Mouse (Mus musculus) heart, embryonic 12.5 days (tissue): ENCODE results near the gene Vmn2r59. TPM values are rescaled to one million over a fixed set of nuclear protein-coding genes. Genes with fewer than 3 reads are reported as not detected.
"Not testable (repeated sequence)": the region's sequence is repeated elsewhere in the genome, so short reads cannot be mapped to it uniquely, and the experiment has no call there.

Source experiments
- ATAC-seq: fragments of 200-750 bp; cut with Nextera tagmentation; 2 replicates; pipeline ENCODE4 v1.8.0; 2017; ENCODE audit warnings: moderate TSS enrichment, moderate library complexity; ENCODE audit not compliant: insufficient number of reproducible peaks, low FRiP score
- H3K27ac ChIP-seq: fragments of 300-500 bp; sonication (generic); 2 replicates; pipeline ENCODE4 v1.5.1; 2016; ENCODE audit warnings: mild to moderate bottlenecking, moderate library complexity; ENCODE audit not compliant: poor library complexity, severe bottlenecking
- H3K27me3 ChIP-seq: fragments of 300-500 bp; sonication (generic); replicated peaks from 2 replicates; pipeline ENCODE4 v1.6.1; 2016; ENCODE audit warnings: mild to moderate bottlenecking, moderate library complexity
- H3K36me3 ChIP-seq: fragments of 300-500 bp; sonication (generic); 2 replicates; pipeline ENCODE4 v1.6.1; 2016; ENCODE audit warnings: mild to moderate bottlenecking, moderate library complexity
- H3K4me1 ChIP-seq: fragments of 300-500 bp; sonication (generic); replicated peaks from 2 replicates; pipeline ENCODE4 v1.6.1; 2016; ENCODE audit warnings: mild to moderate bottlenecking
- H3K4me2 ChIP-seq: fragments of 300-500 bp; sonication (generic); 2 replicates; pipeline ENCODE4 v1.6.1; 2016; ENCODE audit warnings: mild to moderate bottlenecking, moderate library complexity
- H3K4me3 ChIP-seq: fragments of 300-500 bp; sonication (generic); 2 replicates; pipeline ENCODE4 v1.5.1; 2016; ENCODE audit warnings: mild to moderate bottlenecking
- H3K9ac ChIP-seq: fragments of 300-500 bp; sonication (generic); 2 replicates; pipeline ENCODE4 v1.6.1; 2016; ENCODE audit warnings: mild to moderate bottlenecking, moderate library complexity
- H3K9me3 ChIP-seq: fragments of 300-500 bp; sonication (generic); replicated peaks from 2 replicates; pipeline ENCODE4 v1.6.1; 2016; ENCODE audit warnings: mild to moderate bottlenecking, moderate library complexity
- WGBS: fragments of 180-500 bp; shearing (Covaris S2); methylation state at CpG from one replicate; pipeline ENCODE4 v1.1.7; 2016; 5-methylcytosine and 5-hydroxymethylcytosine counted together
- polyA plus RNA-seq: library from polyadenylated mRNA; unstranded; fragments of >200 nt; fragmentation: Nextera tagmentation; extraction: Ambion mirVana; gene quantifications from 2 replicates; pipeline ENCODE4 v1.2.1, GENCODE M21; 2016

Gene Vmn2r59
- polyA plus RNA-seq = not detected in 2 replicates

DNA sequence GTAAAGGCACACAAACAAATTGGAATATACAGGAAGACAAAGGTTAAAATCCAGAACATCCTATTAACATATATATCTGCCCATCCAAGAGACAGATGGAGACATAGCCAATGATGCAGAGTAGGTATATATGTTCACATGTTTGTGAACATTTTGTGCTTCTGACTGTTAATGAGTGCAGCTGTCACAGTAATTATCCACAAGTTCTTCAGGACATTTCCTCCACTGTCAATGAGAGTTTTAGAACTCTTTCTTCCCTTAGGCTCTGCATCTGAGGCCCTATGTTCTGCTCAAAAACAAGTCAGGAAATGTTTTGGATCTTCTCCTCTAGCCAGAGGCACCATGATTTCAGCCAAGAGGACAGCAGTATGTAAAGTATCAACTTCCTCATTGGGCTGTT, at the start of gene Vmn2r59:
Vmn2r59 (minus strand) TSS at position 101 of the 400 bp plus-strand sequence.
- Histone ChIP-seq H3K4me3 (no peak within 1 kb of the TSS), H3K27ac (no peak within 1 kb of the TSS)

DNA sequence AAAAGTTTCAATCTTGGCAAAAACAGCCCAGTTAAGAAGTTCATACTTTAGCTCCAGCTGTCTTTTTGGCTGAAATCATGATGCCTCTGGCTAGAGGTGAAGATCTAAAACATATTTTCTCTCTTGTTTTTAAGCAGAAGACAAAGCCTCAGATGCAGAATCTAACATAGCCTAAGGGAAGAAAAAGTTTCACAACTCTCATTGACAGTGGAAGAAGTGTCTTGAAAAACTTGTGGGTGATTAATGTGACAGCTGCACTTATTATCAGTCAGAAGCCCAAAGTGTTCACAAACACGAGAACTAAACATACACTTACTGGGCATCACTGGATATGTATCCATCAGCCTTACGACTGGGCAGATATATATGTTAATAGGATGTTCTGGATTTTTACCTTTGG, 48.6 kb upstream of the Vmn2r59 start, which contains the start of gene Vmn2r60:
Vmn2r60 (plus strand) TSS at position 301 of the 400 bp plus-strand sequence.
- WGBS = 74% methylated on average over 2 of the region's 2 CpGs
- Histone ChIP-seq H3K9ac (no peak within 1 kb of the TSS), H3K27ac (no peak within 1 kb of the TSS), H3K4me1 (no peaks in the 10 kb centered on the region), H3K36me3 (no peaks in the 10 kb centered on the region), H3K9me3 (peaks cover 11% of the 10 kb centered on the region; the same call in 1 of the 2 replicates), H3K27me3 (no peaks in the 10 kb centered on the region), H3K4me2 (no peak within 1 kb of the TSS), H3K4me3 (no peak within 1 kb of the TSS)
- no peak for ATAC-seq

More for the DNA sequence above, at the start of gene Vmn2r59:
- Histone ChIP-seq H3K27me3 (no peaks in the 10 kb centered on the region), H3K9ac (no peak within 1 kb of the TSS), H3K9me3 (peaks cover 5% of the 10 kb centered on the region; the same call in 1 of the 2 replicates), H3K36me3 (no peaks in the 10 kb centered on the region), H3K4me1 (no peaks in the 10 kb centered on the region), H3K4me2 (no peak within 1 kb of the TSS)
- ATAC-seq = no peak

DNA sequence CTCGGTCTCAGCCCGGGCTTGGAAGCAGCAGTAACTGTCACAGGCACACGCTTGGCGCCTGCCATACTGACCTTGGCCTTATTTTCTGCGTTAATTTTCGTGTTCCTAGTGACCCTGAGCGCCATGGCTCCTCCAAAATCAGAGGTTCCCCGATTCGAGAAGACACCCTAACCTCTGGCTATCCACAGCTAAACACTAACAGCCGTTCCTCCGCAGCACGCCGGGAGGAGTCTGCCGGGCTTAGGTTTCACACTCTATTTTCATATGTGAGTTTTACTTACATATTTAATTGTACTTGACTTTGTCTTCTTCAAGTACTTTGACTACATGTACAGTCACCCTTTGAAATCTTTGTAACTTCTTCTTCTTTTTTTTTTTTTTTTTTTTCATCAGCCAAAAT, 48.2 kb upstream of the Vmn2r59 start:
- not testable (repeated sequence) for H3K4me2 ChIP-seq, H3K27ac ChIP-seq, H3K36me3 ChIP-seq, ATAC-seq, H3K9ac ChIP-seq, H3K4me1 ChIP-seq, H3K27me3 ChIP-seq, H3K4me3 ChIP-seq
- H3K9me3 ChIP-seq = peaks cover 12% of the 10 kb centered on the region; the same call in 1 of the 2 replicates
- 66% methylated on average over 14 of the region's 14 CpGs for WGBS

Other genes starting within 250 kb of the Vmn2r59 start
- not detected in 2 replicates for gene Vmn2r58, start 186.3 kb downstream of the Vmn2r59 start, polyA plus RNA-seq
- gene Vmn2r60, start 48.7 kb upstream of the Vmn2r59 start, polyA plus RNA-seq = not detected in 2 replicates
- not detected in 2 replicates for gene Vmn2r61, start 201.0 kb upstream of the Vmn2r59 start, polyA plus RNA-seq